Mouse (Mus musculus) kidney, postnatal 36 days (tissue): ENCODE data around the gene Trpc7.

Experiments used
- DNase-seq, 2 experiments: peaks; one replicate each; pipeline ENCODE4 v3.0.0; 2021 to 2022; ENCODE audit warnings: mixed read lengths in 2 of 2

Trpc7 gene

GRCm38 (mm10) chr13:56746739-56747532 is 148.9 kb downstream of the Trpc7 start:
- DNase-seq, result peak in 1 of 2 experiments; percentile 31

- no peak for DNase-seq
These were observed 153.4 kb downstream of the Trpc7 start for GRCm38 (mm10) chr13:56742325-56742901.

- no peak for DNase-seq
These were observed 154.1 kb downstream of the Trpc7 start for GRCm38 (mm10) chr13:56741691-56742090.

- no peak for DNase-seq
These were observed 155.3 kb downstream of the Trpc7 start for GRCm38 (mm10) chr13:56740496-56740895.

DNA sequence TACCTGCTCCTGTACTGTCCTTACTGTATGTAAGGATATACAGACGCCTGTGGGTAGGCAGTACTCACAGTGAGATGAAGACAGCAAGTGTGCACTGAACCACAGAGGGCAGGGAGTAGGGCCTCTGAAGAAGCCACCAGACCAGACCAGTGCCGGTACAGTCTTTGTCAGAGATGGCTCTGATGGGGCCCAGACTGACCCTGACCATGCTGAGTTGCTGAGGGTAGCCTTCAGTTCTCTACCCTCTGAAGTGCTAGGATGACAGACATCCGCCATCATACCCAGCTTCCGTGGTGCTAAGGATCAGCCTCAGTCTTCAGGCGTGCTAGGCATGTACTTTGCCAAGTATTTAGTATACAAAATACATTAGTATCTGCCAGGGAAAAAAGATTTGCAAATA is 156.2 kb downstream of the Trpc7 start:
- DNase-seq, result no peak

DNA sequence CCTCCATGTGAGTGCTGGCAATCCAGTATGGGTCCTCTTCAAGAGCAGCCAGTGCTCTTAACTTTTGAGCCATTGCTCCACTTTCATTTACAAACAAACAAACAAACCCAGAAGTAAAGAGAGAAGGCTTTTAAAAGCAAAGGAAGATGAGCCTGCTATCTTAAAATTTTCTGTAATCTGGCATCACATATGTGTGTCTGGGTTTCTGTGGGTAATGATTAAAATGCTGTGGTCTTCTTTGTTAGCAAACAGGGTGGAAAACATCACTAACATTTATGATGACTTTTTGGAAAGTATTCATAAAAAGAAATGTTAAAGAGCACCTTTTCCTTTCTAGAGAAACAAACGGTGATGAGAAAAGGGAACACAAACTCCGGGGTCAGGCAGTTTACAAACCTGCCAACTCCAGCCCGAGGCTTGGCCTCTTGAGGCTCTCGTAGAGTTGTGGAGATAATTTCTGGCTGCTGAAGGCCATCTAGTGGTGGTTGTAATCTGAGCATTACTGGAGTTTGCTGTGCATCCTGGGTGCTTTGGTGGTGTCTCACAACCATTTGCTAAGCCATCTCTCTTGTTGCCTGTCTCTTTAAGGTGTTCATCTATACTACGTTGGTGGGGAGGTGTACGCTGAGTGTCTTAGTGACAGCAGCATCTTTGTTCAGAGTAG is 160.4 kb downstream of the Trpc7 start:
- DNase-seq, result peak; percentile 55 to 61

DNA sequence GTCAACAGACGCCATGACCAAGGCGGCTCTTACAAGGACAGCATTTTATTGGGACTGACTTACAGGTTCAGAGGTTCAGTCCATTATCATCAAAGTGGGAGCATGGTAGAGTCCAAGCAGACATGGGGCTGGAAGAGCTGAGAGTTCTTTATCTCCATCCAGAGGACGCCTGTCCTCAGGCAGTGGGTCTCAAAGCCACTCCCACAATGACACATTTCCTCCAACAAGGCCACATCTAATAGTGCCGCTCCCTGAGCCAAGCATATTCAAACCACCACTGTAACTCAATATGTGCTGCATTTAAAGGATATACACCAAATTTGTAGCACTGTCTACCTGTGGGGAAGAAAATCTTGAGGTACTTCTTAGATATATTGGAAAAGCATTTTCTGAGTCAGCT is 161.2 kb downstream of the Trpc7 start:
- DNase-seq, result no peak

- DNase-seq, result no peak
These were observed 166.7 kb downstream of the Trpc7 start for GRCm38 (mm10) chr13:56729046-56729445.

- no peak for DNase-seq
These were observed 169.2 kb downstream of the Trpc7 start for GRCm38 (mm10) chr13:56726551-56726950.
